Mouse (Mus musculus) olfactory bulb, adult 2 months (tissue): Measurements from ENCODE around the gene 4930415O20Rik.

Source experiments
- CTCF ChIP-seq: fragments of 200-500 bp; IDR thresholded peaks from 2 replicates; pipeline ENCODE4 v1.5.1; 2012; ENCODE audit warnings: low read depth, mild to moderate bottlenecking, low read length, moderate library complexity; ENCODE audit not compliant: insufficient read depth
- POLR2A ChIP-seq: fragments of 200-500 bp; IDR thresholded peaks from 2 replicates; pipeline ENCODE4 v1.6.1; 2012; ENCODE audit warnings: mild to moderate bottlenecking, low read depth, low read length, moderate library complexity; ENCODE audit not compliant: insufficient read depth

DNA sequence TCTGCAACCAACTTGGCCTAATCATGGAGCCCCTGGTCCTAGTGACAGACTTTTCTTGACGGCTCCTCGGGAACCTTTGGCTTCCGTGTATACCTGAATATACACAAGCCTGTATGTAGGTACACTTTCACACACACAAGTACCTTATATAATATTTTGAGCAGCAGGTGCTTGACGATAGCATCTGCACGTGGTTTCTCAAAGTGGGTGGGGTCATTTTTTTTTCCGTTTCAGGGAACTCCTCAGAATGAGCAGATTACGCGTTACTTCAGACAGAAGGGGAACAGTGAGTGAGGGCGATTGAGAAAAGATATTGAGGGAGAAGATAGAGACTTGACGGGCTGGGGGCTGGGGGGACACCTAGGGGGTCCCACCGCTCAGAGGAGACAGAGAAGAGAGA lies 16.9 kb downstream of the 4930415O20Rik start:
- no peak for TF ChIP-seq POLR2A
- TF ChIP-seq CTCF, result no peak
